Mouse (Mus musculus): ENCODE data around the gene Ppp4r3a.

Ppp4r3a gene

GRCm38 (mm10) chr12:101011017-101011416 lies 72.5 kb downstream of the Ppp4r3a start:
- DNase-seq: no peak

GRCm38 (mm10) chr12:101010148-101010920 lies 73.2 kb downstream of the Ppp4r3a start:
- DNase-seq: no peak

GRCm38 (mm10) chr12:101009225-101009624 lies 74.3 kb downstream of the Ppp4r3a start:
- no peak for DNase-seq

DNA sequence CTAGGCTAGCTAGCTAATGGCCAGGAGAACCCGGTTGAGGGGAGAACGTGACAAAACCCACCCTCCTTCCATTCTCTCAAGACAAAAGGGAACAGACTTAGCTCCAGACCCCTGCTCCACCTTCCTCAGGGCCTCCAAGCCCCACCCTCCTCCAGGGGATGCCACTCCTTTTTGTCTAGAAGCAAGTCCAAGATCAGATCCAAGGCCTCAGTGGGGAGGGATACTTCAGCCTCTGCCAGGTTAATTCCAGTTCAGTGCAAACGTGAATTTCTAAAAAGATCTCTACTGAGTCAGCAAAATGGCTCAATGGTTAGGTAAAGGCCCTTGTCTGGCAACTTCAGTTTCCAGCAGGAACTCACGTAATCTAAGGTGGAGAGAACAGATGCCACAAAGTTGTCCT lies 74.9 kb downstream of the Ppp4r3a start:
- no peak for DNase-seq

DNA sequence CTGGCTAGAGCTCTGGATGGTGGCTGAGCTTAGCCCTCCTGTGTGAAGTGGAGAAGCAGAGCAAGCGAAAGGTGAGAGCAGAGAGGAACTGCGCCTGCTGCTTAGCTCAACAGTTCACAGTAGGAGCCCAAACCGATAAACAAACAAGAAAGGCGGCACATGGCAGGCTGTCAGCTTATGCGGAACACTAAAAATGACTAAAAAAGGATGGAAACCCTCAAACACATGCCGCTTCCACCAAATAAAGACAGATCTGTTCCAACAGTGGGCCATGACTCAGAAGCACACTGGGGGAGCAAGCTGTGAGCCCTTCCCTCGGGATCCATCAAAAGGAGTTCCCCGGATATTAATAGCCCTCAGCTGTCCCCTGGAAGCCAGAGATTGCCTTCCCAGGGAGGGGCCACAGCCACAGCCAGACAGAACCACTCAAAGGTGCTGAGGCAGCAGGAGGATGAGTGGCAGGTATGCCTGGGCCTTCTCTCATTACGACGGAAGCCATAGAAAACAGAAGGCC lies 75.5 kb downstream of the Ppp4r3a start:
- peak; percentile 86 for DNase-seq

DNA sequence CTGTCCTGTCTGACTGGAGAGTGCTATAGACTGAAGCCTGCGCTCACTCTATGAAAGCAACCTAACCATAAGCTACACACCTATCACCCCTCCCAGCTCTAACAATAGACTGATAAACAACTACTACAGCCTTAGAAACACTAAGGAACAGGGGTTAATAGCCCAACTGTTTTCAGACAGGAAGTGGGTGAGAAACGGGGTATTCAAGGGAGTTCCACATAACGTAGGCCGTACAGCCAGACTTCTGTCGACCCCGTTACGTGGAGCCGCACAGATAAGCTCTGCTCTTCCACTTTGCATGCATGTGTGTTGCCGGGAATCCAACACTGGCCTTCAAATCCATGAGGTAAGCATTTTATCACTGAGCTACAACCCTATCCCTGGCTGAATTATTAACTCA lies 76.1 kb downstream of the Ppp4r3a start:
- DNase-seq: no peak

- no peak for DNase-seq
These were observed 77.7 kb downstream of the Ppp4r3a start for GRCm38 (mm10) chr12:101005665-101006420.

DNA sequence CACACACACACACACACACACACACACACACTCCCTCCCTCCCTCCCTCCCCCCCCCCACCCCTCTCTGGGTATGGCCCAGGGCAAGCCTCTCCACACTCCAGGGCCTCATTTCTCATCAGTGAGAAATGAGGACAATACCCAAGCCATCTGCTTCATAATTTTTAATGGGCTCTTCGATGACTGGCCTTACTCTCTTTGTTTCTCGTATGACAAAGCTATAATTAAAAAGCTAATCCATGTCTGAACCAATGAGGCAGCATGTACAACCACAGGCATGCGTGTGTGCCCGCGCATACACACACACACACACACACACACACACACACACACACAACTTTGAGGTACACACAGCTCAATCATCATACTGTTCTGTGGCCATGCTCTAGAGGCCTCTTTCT lies 78.5 kb downstream of the Ppp4r3a start:
- DNase-seq: no peak

- DNase-seq: no peak
These were observed 80.5 kb downstream of the Ppp4r3a start for GRCm38 (mm10) chr12:101002801-101003513.

- DNase-seq: no peak
These were observed 84.2 kb downstream of the Ppp4r3a start for GRCm38 (mm10) chr12:100999061-100999954.

GRCm38 (mm10) chr12:100998564-100998962 lies 84.9 kb downstream of the Ppp4r3a start:
- DNase-seq: no peak

DNA sequence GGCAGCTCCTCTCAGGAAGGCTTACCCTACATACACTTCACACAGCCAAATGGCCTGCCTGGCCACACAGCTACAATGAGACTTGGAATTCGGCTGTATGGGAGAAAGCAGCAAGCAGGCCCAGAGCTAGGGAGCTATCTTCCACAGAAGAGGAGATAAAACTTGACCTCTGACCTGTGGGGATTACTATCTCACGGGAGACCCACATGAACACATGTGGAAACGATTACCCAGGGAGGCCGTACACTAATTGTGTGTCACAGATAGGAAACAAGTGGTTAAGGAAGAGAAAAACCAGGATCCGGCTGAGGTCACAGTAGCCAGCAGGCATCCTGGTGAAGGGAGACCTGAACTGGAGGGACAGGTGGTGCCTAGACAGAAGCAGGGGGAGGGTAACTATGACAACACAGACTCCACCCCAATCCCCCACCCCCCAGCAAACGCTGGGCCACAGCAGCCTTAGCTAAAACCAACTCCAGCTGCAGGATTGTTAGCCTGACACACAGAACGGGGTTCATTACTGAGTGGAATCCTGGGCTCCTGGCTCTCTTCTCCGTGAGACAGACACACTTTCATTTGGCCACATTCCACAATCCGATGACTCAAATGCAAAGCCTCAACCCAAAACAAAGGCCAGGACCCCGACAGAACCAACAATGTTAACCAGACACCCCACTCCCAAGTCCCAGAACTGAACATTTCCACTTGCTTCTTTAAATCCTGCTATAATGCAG lies 85.5 kb downstream of the Ppp4r3a start:
- no peak for DNase-seq

GRCm38 (mm10) chr12:100996378-100996898 lies 87.1 kb downstream of the Ppp4r3a start:
- peak; percentile 64 for DNase-seq

GRCm38 (mm10) chr12:100995607-100996377 lies 87.7 kb downstream of the Ppp4r3a start:
- no peak for DNase-seq

DNA sequence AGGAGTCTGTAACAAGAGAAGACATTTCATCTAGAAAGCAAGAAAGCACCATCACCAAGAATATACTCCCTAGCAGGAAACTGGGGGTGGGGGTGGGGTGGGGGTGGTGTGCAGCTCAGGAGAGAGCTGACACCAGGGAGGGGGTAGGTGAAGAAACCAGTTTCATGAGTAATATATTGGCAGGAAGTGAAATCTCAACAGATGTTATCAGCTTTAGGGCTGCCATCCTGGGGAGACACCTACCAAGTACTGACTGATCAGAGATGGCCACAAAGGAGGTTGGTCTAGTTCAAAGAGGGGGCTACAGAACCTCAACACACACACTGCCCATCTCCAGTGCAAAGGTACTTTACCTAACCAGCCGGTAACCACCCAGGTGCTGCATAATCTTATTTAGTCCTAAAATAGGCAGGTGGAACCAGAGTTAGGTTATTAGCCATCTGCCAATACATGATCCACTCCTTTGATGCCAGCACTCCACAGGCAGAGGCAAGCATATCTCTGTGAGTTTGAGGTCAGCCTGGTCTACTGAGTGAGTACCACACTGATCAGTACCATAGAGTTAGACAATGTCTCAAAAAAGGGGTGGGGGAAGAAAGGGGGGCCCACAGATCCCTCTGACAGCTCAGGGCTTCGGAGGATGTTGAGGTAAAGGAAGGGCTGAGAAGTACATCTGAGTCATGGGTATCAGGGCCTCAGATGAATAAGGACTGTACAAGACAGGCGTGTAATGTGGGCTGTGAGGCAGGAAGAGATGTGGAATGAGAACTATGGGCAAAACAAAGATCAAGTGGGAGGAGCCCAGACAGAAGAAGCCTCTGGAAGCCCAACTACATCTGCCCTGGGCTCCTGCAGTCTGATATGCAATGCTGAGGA lies 89.1 kb downstream of the Ppp4r3a start:
- no peak for DNase-seq

GRCm38 (mm10) chr12:100993146-100993545 lies 90.4 kb downstream of the Ppp4r3a start:
- no peak for DNase-seq

GRCm38 (mm10) chr12:100992505-100992904 lies 91.0 kb downstream of the Ppp4r3a start:
- no peak for DNase-seq

- no peak for DNase-seq
These were observed 92.4 kb downstream of the Ppp4r3a start for GRCm38 (mm10) chr12:100991119-100991518.

DNA sequence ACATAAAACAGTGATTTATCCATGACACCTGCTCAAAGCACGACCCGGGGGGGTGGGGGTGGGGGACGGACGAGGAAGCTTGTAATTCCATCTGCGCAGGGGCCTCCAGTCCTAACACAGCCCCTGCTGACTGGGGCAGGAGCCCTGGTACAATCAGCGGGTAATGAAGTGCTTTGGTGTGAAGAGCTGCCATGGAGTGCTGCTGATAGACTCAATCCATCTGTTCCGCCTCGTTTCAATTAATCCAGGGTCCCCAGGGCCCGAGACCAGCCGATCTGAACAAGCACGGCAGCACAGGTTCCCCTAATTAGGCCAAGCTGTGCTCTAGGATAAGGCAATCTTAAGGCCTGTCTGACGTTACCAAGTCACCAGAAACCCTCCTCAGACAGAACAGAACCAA lies 93.2 kb downstream of the Ppp4r3a start:
- DNase-seq: no peak
